Mouse (Mus musculus) forebrain, postnatal 0 days (tissue): ENCODE results near the gene Elmod3. TPM values are rescaled to one million over a fixed set of nuclear protein-coding genes. Genes with fewer than 3 reads are reported as not detected.
A peak's percentile ranks its signal among the peaks of the same experiment; 100 is the strongest.

Source experiments
- ATAC-seq: fragments of 200-750 bp; cut with Nextera tagmentation; 2 replicates; pipeline ENCODE4 v1.8.0; 2017; ENCODE audit warnings: mild to moderate bottlenecking, moderate library complexity
- DNase-seq: peaks from one replicate; pipeline ENCODE4 v3.0.0-alpha.2; 2015
- H3K27ac ChIP-seq: fragments of 300-500 bp; sonication (generic); 2 replicates; pipeline ENCODE4 v1.5.1; 2014; ENCODE audit warnings: low read depth, mild to moderate bottlenecking, antibody characterized with exemption, low read length, moderate library complexity, mixed read lengths
- H3K27me3 ChIP-seq: fragments of 300-500 bp; sonication (generic); 2 replicates; pipeline ENCODE4 v1.6.1; 2014; ENCODE audit warnings: mild to moderate bottlenecking, low read length, mixed read lengths; ENCODE audit not compliant: insufficient read depth
- H3K36me3 ChIP-seq: fragments of 300-500 bp; sonication (generic); 2 replicates; pipeline ENCODE4 v1.6.1; 2014; ENCODE audit warnings: mild to moderate bottlenecking, moderate library complexity; ENCODE audit not compliant: insufficient read depth
- H3K4me1 ChIP-seq: fragments of 300-500 bp; sonication (generic); 2 replicates; pipeline ENCODE4 v1.6.1; 2014; ENCODE audit warnings: antibody characterized with exemption; ENCODE audit not compliant: insufficient read depth
- H3K4me2 ChIP-seq: fragments of 300-500 bp; sonication (generic); 2 replicates; pipeline ENCODE4 v1.6.1; 2014; ENCODE audit warnings: low read depth, mild to moderate bottlenecking, moderate library complexity
- H3K4me3 ChIP-seq: fragments of 300-500 bp; sonication (generic); 2 replicates; pipeline ENCODE4 v1.5.1; 2014; ENCODE audit warnings: low read depth, low read length, mixed read lengths
- H3K9ac ChIP-seq: fragments of 300-500 bp; sonication (generic); 2 replicates; pipeline ENCODE4 v1.6.1; 2014; ENCODE audit warnings: mild to moderate bottlenecking
- H3K9me3 ChIP-seq: fragments of 300-500 bp; sonication (generic); 2 replicates; pipeline ENCODE4 v1.6.1; 2016; ENCODE audit warnings: low read length
- CTCF ChIP-seq: sonication (generic); IDR thresholded peaks from 2 replicates; pipeline ENCODE4 v1.5.1; 2016; ENCODE audit warnings: antibody characterized with exemption, control low read depth, low read depth
- WGBS: fragments of 180-500 bp; shearing (Covaris S2); extraction: QIAGEN DNeasy Blood & Tissue Kit; methylation state at CpG from one replicate; pipeline ENCODE4 v1.1.7; 2014; 5-methylcytosine and 5-hydroxymethylcytosine counted together
- polyA plus RNA-seq: library from polyadenylated mRNA; unstranded; fragments of >200 nt; fragmentation: Nextera tagmentation; extraction: Ambion mirVana; gene quantifications from 2 replicates; pipeline ENCODE4 v1.2.1, GENCODE M21; 2015
- total RNA-seq: library from RNA; depleted of rRNA; stranded (reverse); fragments of >200 nt; gene quantifications from 2 replicates; pipeline ENCODE4 v1.2.3, GENCODE M21; 2014

Gene Elmod3
- total and polyA plus RNA-seq, 2 experiments from 2014 or later: 13.1 to 18.3 TPM

- no peak overlapping the region for H3K9ac ChIP-seq
- no peaks in the 10 kb centered on the region for H3K27me3 ChIP-seq
- no peak overlapping the region for H3K4me2 ChIP-seq
- no peak overlapping the region for H3K27ac ChIP-seq
- TF ChIP-seq CTCF: no peak
- no peaks in the 10 kb centered on the region for H3K9me3 ChIP-seq
- H3K36me3 ChIP-seq: peaks cover 7% of the 10 kb centered on the region; the same call in 1 of the 2 replicates
- ATAC-seq: no peak
- H3K4me1 ChIP-seq: no peaks in the 10 kb centered on the region
- no peak for DNase-seq
- WGBS: 56% methylated on average over 3 of the region's 3 CpGs
- no peak overlapping the region for H3K4me3 ChIP-seq
Observed at GRCm38 (mm10) chr6:72571826-72572225, 26.4 kb downstream of the Elmod3 start.

- Histone ChIP-seq H3K4me1 (no peaks in the 10 kb centered on the region), H3K27ac (no peak overlapping the region), H3K36me3 (peaks cover 7% of the 10 kb centered on the region; the same call in 1 of the 2 replicates), H3K9me3 (no peaks in the 10 kb centered on the region), H3K9ac (no peak overlapping the region), H3K4me3 (no peak overlapping the region), H3K27me3 (no peaks in the 10 kb centered on the region), H3K4me2 (no peak overlapping the region)
- ATAC-seq (no peak), DNase-seq (no peak)
- no peak for TF ChIP-seq CTCF
- 80% methylated on average over 10 of the region's 10 CpGs for WGBS
Observed at GRCm38 (mm10) chr6:72570644-72571397, 27.4 kb downstream of the Elmod3 start.

- no peak overlapping the region for H3K4me3 ChIP-seq
- TF ChIP-seq CTCF: no peak
- H3K9ac ChIP-seq: no peak overlapping the region
- H3K9me3 ChIP-seq: no peaks in the 10 kb centered on the region
- no peak overlapping the region for H3K27ac ChIP-seq
- no peaks in the 10 kb centered on the region for H3K27me3 ChIP-seq
- no peaks in the 10 kb centered on the region for H3K4me1 ChIP-seq
- peaks cover 6% of the 10 kb centered on the region; the same call in 1 of the 2 replicates for H3K36me3 ChIP-seq
- no peak for DNase-seq
- H3K4me2 ChIP-seq: no peak overlapping the region
- 91% methylated on average over 10 of the region's 10 CpGs for WGBS
- ATAC-seq: no peak
Observed at GRCm38 (mm10) chr6:72568736-72569135, 29.5 kb downstream of the Elmod3 start.

- H3K27ac ChIP-seq: no peak overlapping the region
- no peak for TF ChIP-seq CTCF
- WGBS: 89% methylated on average over 5 of the region's 5 CpGs
- ATAC-seq (no peak), DNase-seq (no peak)
- H3K9ac ChIP-seq: no peak overlapping the region
- no peaks in the 10 kb centered on the region for H3K4me1 ChIP-seq
- no peaks in the 10 kb centered on the region for H3K9me3 ChIP-seq
- H3K36me3 ChIP-seq: no peaks in the 10 kb centered on the region; the same call in 1 of the 2 replicates
- H3K27me3 ChIP-seq: no peaks in the 10 kb centered on the region
- H3K4me2 ChIP-seq: no peak overlapping the region
- H3K4me3 ChIP-seq: no peak overlapping the region
Observed at GRCm38 (mm10) chr6:72567508-72567907, 30.7 kb downstream of the Elmod3 start.

GRCm38 (mm10) chr6:72566044-72566443 is 32.2 kb downstream of the Elmod3 start:
- 0 out of 2 replicates have a peak overlapping the region, but pooled peaks have one; percentile 54 for H3K27ac ChIP-seq
- TF ChIP-seq CTCF: peak; percentile 95
- no peak overlapping the region for H3K4me2 ChIP-seq
- peak; percentile 91 for DNase-seq
- 2% methylated on average over 4 of the region's 4 CpGs for WGBS
- no peaks in the 10 kb centered on the region; the same call in 1 of the 2 replicates for H3K36me3 ChIP-seq
- no peak overlapping the region for H3K4me3 ChIP-seq
- 0 out of 2 replicates have a peak overlapping the region, but pooled peaks have one; percentile 6 for H3K9ac ChIP-seq
- peak; percentile 95 for ATAC-seq
- H3K27me3 ChIP-seq: no peaks in the 10 kb centered on the region
- H3K9me3 ChIP-seq: no peaks in the 10 kb centered on the region
- no peaks in the 10 kb centered on the region for H3K4me1 ChIP-seq

GRCm38 (mm10) chr6:72565506-72565905 is 32.7 kb downstream of the Elmod3 start:
- ATAC-seq (0 out of 2 replicates have a peak, but pooled peaks have one; percentile 7), DNase-seq (no peak)
- H3K27me3 ChIP-seq: no peaks in the 10 kb centered on the region
- no peak for TF ChIP-seq CTCF
- 73% methylated on average over 7 of the region's 7 CpGs for WGBS
- H3K9ac ChIP-seq: 0 out of 2 replicates have a peak overlapping the region, but pooled peaks have one; percentile 6
- H3K4me3 ChIP-seq: no peak overlapping the region
- H3K4me1 ChIP-seq: no peaks in the 10 kb centered on the region
- H3K27ac ChIP-seq: 0 out of 2 replicates have a peak overlapping the region, but pooled peaks have one; percentile 54
- H3K36me3 ChIP-seq: no peaks in the 10 kb centered on the region; the same call in 1 of the 2 replicates
- H3K9me3 ChIP-seq: no peaks in the 10 kb centered on the region
- no peak overlapping the region for H3K4me2 ChIP-seq

GRCm38 (mm10) chr6:72562894-72563293 is 35.3 kb downstream of the Elmod3 start:
- 74% methylated on average over 5 of the region's 5 CpGs for WGBS

More at GRCm38 (mm10) chr6:72562894-72563293, 35.3 kb downstream of the Elmod3 start:
- H3K4me3 ChIP-seq: no peak overlapping the region
- H3K36me3 ChIP-seq: no peaks in the 10 kb centered on the region; the same call in 1 of the 2 replicates
- no peak overlapping the region for H3K4me2 ChIP-seq
- H3K27ac ChIP-seq: no peak overlapping the region
- H3K9me3 ChIP-seq: no peaks in the 10 kb centered on the region
- H3K9ac ChIP-seq: no peak overlapping the region
- TF ChIP-seq CTCF: no peak
- no peaks in the 10 kb centered on the region for H3K27me3 ChIP-seq
- no peaks in the 10 kb centered on the region for H3K4me1 ChIP-seq
- DNase-seq (no peak), ATAC-seq (no peak)
